Mouse (Mus musculus) olfactory bulb, adult 2 months (tissue): Measurements from ENCODE around the gene Plin2. TPM values are rescaled to one million over a fixed set of nuclear protein-coding genes. Genes with fewer than 3 reads are reported as not detected.

Experiments
- H3K27ac ChIP-seq: fragments of 200-500 bp; 2 replicates; pipeline ENCODE4 v1.5.1; 2012; ENCODE audit warnings: low read depth, low read length; ENCODE audit not compliant: insufficient read depth
- H3K4me1 ChIP-seq: fragments of 200-500 bp; 2 replicates; pipeline ENCODE4 v1.6.1; 2012; ENCODE audit warnings: low read length; ENCODE audit not compliant: control insufficient read depth, insufficient read depth
- H3K4me3 ChIP-seq: fragments of 200-500 bp; 2 replicates; pipeline ENCODE4 v1.5.1; 2012; ENCODE audit warnings: mild to moderate bottlenecking, low read depth, low read length, moderate library complexity; ENCODE audit not compliant: insufficient read depth
- CTCF ChIP-seq: fragments of 200-500 bp; IDR thresholded peaks from 2 replicates; pipeline ENCODE4 v1.5.1; 2012; ENCODE audit warnings: low read depth, mild to moderate bottlenecking, low read length, moderate library complexity; ENCODE audit not compliant: insufficient read depth
- POLR2A ChIP-seq: fragments of 200-500 bp; IDR thresholded peaks from 2 replicates; pipeline ENCODE4 v1.6.1; 2012; ENCODE audit warnings: mild to moderate bottlenecking, low read depth, low read length, moderate library complexity; ENCODE audit not compliant: insufficient read depth
- WGBS: fragments of 180-500 bp; shearing (Covaris S2); methylation state at CpG from one replicate; pipeline ENCODE4 v1.1.7; 2018; 5-methylcytosine and 5-hydroxymethylcytosine counted together
- polyA plus RNA-seq: library from polyadenylated mRNA; stranded (reverse); fragments of >200 nt; gene quantifications from 2 replicates; pipeline ENCODE4 v1.2.4, GENCODE M21; 2012; ENCODE audit warnings: low replicate concordance; ENCODE audit not compliant: missing spikeins, insufficient read depth, insufficient read length

Plin2 gene
- polyA plus RNA-seq, 1 experiment = not detected

DNA sequence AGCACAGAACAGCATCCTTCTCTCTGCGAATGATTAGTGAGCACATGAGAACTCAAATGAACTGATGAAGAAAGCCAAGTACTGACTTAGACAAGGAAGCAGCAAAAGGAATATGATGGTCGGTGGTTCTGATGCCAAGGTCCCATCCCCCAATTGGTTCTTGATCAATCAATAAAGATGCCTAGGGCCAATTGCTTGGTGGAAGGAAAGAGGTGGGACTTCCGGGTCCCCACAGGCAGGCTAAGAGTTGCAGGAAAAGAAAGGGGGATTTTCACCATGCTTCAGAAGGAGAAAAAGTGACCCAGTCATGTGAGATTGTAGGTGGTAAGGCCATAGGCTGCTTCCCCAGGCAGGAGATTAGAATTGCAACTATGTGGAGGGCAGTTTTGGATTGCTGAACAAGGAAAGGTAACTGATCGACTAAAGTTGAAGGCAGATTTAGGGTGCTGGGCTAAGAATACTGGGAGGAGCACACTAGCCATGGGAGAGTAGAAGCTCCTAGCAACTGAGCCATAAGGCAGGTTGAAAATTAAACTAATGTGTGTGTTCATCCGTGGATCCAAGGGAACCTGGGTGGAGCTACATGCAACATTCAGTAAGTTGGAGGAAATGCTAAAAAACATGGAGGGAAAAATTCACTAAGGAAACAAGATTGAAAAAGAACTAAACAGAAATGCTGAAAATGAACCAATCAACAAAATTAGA, 29.5 kb upstream of the Plin2 start:
- H3K4me3 ChIP-seq = no peak overlapping the region
- WGBS = 77% methylated on average over 5 of the region's 5 CpGs
- TF ChIP-seq CTCF (no peak), POLR2A (no peak)

GRCm38 (mm10) chr4:86696890-86697289, 27.0 kb upstream of the Plin2 start:
- no peak for TF ChIP-seq POLR2A
- no peak for TF ChIP-seq CTCF
- Histone ChIP-seq H3K4me3 (no peak overlapping the region), H3K27ac (no peak overlapping the region), H3K4me1 (no peaks in the 10 kb centered on the region)
- WGBS = 9% methylated on average over 4 of the region's 4 CpGs

More for the DNA sequence above, 29.5 kb upstream of the Plin2 start:
- Histone ChIP-seq H3K4me1 (no peaks in the 10 kb centered on the region), H3K27ac (no peak overlapping the region)

DNA sequence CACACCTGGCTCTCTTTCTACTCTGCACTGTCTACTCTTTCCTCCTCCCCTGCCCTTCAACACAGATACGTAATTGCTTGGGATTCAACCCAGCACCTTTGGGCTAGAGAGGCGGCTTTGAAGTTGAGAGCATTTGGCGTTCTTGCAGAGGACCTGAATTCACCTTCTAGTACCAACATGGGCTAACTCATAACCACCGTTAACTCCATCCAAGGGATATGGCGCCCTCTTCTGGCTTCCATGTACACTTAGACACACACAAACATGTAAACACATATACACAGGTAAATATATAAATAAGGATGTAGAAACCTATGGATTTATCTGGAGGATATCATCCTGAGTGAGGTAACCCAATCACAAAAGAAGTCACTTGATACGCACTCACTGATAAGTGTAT, 25.2 kb upstream of the Plin2 start:
- no peak for TF ChIP-seq POLR2A
- no peak for TF ChIP-seq CTCF
- no peak overlapping the region for H3K27ac ChIP-seq
- whole genome bisulfite sequencing = 53% methylated on average over 6 of the region's 6 CpGs

GRCm38 (mm10) chr4:86692931-86693330, 23.1 kb upstream of the Plin2 start:
- H3K4me1 ChIP-seq = no peaks in the 10 kb centered on the region
- TF ChIP-seq POLR2A (no peak), CTCF (no peak)
- WGBS = 94% methylated on average over 7 of the region's 7 CpGs
- no peak overlapping the region for H3K4me3 ChIP-seq
- H3K27ac ChIP-seq = no peak overlapping the region

More for the DNA sequence above, 25.2 kb upstream of the Plin2 start:
- H3K4me1 ChIP-seq = no peaks in the 10 kb centered on the region
- no peak overlapping the region for H3K4me3 ChIP-seq

- WGBS = 89% methylated on average over 4 of the region's 4 CpGs
- H3K27ac ChIP-seq = no peak overlapping the region
- no peak overlapping the region for H3K4me3 ChIP-seq
- no peaks in the 10 kb centered on the region for H3K4me1 ChIP-seq
- no peak for TF ChIP-seq POLR2A
- no peak for TF ChIP-seq CTCF
Observed at GRCm38 (mm10) chr4:86691290-86691689, 21.4 kb upstream of the Plin2 start.

- 90% methylated on average over 6 of the region's 6 CpGs for whole genome bisulfite sequencing
- H3K27ac ChIP-seq = no peak overlapping the region
- no peaks in the 10 kb centered on the region for H3K4me1 ChIP-seq
- no peak for TF ChIP-seq POLR2A
- TF ChIP-seq CTCF = no peak
- no peak overlapping the region for H3K4me3 ChIP-seq
Observed at GRCm38 (mm10) chr4:86690768-86691167, 20.9 kb upstream of the Plin2 start.

GRCm38 (mm10) chr4:86690194-86690593, 20.3 kb upstream of the Plin2 start:
- H3K27ac ChIP-seq = no peak overlapping the region
- H3K4me3 ChIP-seq = no peak overlapping the region
- 71% methylated on average over 7 of the region's 7 CpGs for whole genome bisulfite sequencing
- no peaks in the 10 kb centered on the region for H3K4me1 ChIP-seq
- TF ChIP-seq POLR2A (no peak), CTCF (no peak)

GRCm38 (mm10) chr4:86689056-86689735, 19.3 kb upstream of the Plin2 start:
- H3K27ac ChIP-seq = no peak overlapping the region
- WGBS = 58% methylated on average over 10 of the region's 10 CpGs
- H3K4me3 ChIP-seq = no peak overlapping the region
- no peaks in the 10 kb centered on the region for H3K4me1 ChIP-seq
- no peak for TF ChIP-seq CTCF
- no peak for TF ChIP-seq POLR2A

DNA sequence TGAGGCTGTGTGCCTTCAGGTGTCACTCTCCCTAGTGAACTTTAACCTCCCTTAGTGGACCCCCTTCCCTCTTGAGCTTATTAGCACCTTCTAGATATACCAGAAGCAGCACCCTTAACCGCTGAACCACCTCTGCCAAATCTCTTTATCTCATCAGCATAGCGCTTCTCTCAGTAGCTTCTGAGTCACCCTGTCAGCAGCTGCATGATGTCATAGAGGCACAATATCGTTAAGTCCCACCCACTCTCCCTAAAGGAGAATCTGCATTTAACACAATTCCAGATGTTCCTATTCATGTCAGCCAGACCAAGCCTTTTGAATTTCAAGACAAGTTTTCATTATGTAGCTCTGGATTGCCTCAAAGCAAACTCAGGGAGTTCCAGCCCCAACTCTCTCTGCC, 16.7 kb upstream of the Plin2 start:
- no peak overlapping the region for H3K27ac ChIP-seq
- H3K4me1 ChIP-seq = no peaks in the 10 kb centered on the region
- no peak overlapping the region for H3K4me3 ChIP-seq
- TF ChIP-seq CTCF (no peak), POLR2A (no peak)
- WGBS = 65% methylated on average over 3 of the region's 3 CpGs
